Mouse (Mus musculus): ENCODE measurements at regions not wholly inside any gene's neighbourhood (a gene's known extent, or its start where the extent isn't known, plus 50 kb on each side); places are given as distances from the start of the nearest gene placed in this dataset.

DNA sequence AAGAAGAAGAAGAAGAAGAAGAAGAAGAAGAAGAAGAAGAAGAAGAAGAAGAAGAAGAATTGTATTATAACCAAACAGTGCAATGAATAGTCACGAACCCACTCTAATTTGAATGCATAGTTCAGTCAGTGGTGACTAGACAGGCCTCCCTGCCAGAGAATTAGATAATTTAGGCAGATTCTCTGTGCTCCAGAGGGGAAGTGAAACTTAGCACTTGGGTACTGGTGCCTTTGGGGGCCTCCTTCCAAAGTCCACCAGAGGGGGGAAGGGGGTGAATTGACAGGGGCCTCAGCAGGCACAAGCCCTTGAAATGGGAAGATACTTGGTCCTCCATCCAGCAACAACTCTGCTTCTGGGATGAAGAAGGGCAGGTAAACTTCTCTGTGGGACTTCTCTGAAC is 169.6 kb downstream of the Tex36 start:
- no peak for TF ChIP-seq CTCF (IDR thresholded peaks at IDR 0.05; ENCODE audit: insufficient read depth, low read length)
- no peak for TF ChIP-seq POLR2A (IDR thresholded peaks at IDR 0.05; ENCODE audit: borderline replicate concordance, extremely low read depth, low read depth, low read length)
